Mouse (Mus musculus) midbrain, embryonic 12.5 days (tissue): ENCODE results near the gene Serpinf2. TPM values are rescaled to one million over a fixed set of nuclear protein-coding genes. Genes with fewer than 3 reads are reported as not detected.

Experiments
- ATAC-seq: fragments of 200-750 bp; cut with Nextera tagmentation; 2 replicates; pipeline ENCODE4 v1.8.0; 2017; ENCODE audit warnings: low read depth, moderate TSS enrichment, moderate library complexity; ENCODE audit not compliant: low FRiP score
- H3K27ac ChIP-seq: fragments of 300-500 bp; sonication (generic); replicated peaks from 2 replicates; pipeline ENCODE4 v1.5.1; 2016; ENCODE audit warnings: mild to moderate bottlenecking
- H3K27me3 ChIP-seq: fragments of 300-500 bp; sonication (generic); 2 replicates; pipeline ENCODE4 v1.6.1; 2016; ENCODE audit warnings: mild to moderate bottlenecking
- H3K36me3 ChIP-seq: fragments of 300-500 bp; sonication (generic); 2 replicates; pipeline ENCODE4 v1.6.1; 2016
- H3K4me1 ChIP-seq: fragments of 300-500 bp; sonication (generic); 2 replicates; pipeline ENCODE4 v1.6.1; 2016
- H3K4me2 ChIP-seq: fragments of 300-500 bp; sonication (generic); replicated peaks from 2 replicates; pipeline ENCODE4 v1.6.1; 2016; ENCODE audit warnings: mild to moderate bottlenecking, moderate library complexity
- H3K4me3 ChIP-seq: fragments of 300-500 bp; sonication (generic); 2 replicates; pipeline ENCODE4 v1.5.1; 2016; ENCODE audit warnings: mild to moderate bottlenecking
- H3K9ac ChIP-seq: fragments of 300-500 bp; sonication (generic); replicated peaks from 2 replicates; pipeline ENCODE4 v1.6.1; 2016; ENCODE audit warnings: mild to moderate bottlenecking, moderate library complexity
- H3K9me3 ChIP-seq: fragments of 300-500 bp; sonication (generic); 2 replicates; pipeline ENCODE4 v1.6.1; 2016; ENCODE audit warnings: mild to moderate bottlenecking
- WGBS: fragments of 180-500 bp; shearing (Covaris S2); methylation state at CpG from one replicate; pipeline ENCODE4 v1.1.7; 2016; 5-methylcytosine and 5-hydroxymethylcytosine counted together
- polyA plus RNA-seq: library from polyadenylated mRNA; unstranded; fragments of >200 nt; fragmentation: Nextera tagmentation; extraction: Ambion mirVana; gene quantifications from 2 replicates; pipeline ENCODE4 v1.2.1, GENCODE M21; 2016

The Serpinf2 gene
- polyA plus RNA-seq, 1 experiment from 2014 or later = not detected

DNA sequence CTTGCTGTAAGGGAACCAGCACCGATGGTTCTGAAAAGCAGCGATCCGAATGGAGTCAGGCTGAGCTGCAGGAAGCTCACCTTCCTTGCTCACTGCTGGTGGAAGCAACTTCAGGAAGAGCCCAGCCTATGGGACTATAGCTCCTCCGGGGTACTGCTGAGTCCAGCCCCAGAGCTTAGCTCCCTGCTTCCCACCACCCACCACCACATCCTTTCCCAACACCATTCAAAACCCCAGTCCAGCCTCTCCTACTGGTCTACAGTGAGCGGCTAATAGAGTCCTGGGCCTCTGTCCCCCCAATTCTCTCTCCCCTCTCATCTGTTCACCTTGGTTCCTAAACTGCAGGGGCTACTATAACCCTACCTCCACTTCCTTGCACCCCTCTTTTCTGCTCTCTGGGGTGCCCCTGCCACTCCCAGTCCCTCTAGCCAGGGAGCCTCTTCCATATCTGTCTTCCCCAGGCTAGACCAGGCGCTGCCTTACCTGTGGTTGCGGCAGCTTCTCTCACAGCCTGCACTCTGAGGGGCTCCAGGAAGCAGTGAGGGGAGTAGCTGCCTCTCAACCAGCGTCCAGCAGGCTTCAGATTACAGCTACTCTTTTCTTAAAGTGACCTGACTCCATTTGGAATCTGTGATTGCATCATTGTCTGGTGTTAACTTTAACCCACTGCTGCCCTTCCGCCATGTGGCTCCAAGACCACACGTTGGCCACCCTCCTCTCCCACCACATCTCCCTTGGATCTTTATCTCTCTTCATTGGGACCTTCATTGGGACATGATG is 17.2 kb downstream of the Serpinf2 start, which contains the start of gene Serpinf1:
TSS of gene Serpinf1 (minus strand) at position 689 of the 780 bp plus-strand sequence.
- no peak within 1 kb of the TSS for H3K27ac ChIP-seq
- 55% methylated on average over 10 of the region's 10 CpGs for WGBS
- H3K9me3 ChIP-seq = no peaks in the 10 kb centered on the region
- H3K4me1 ChIP-seq = peaks cover 11% of the 10 kb centered on the region
- no peaks in the 10 kb centered on the region for H3K36me3 ChIP-seq
- H3K27me3 ChIP-seq = no peaks in the 10 kb centered on the region
- 0 out of 2 replicates have a peak within 1 kb of the TSS, but pooled peaks have one; percentile 1 for H3K4me2 ChIP-seq
- H3K9ac ChIP-seq = no peak within 1 kb of the TSS
- H3K4me3 ChIP-seq = no peak within 1 kb of the TSS
- no peak for ATAC-seq

DNA sequence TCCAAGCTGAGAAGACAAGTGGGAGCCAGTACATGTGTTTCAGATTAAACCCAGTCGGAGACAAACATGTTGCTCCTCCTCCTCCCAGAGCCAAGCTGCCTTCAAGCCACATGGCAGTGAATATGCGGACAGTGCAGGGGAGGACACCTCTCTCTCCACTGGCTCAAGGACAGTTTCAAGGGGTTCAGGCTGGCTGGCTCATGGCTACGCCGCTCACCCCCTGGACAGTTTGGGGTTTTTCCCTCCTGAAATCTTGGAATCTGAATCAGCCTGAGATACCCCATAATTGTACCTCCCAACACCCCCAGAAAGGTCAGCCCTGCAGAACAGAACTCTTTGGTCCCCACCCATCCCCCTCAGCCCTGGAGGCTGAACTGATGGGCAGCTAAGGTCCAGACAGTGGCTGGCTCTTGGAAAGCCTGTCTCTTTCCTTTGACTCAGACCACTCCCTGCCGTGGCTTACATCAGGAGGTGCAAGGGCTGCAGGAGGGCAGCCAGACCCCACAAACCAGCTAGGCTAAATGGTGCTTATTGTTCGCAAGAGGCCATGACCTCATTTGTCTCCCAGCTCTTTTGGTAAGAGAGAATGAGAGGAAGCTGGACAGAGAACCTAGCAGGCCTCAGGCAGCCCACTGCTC is 17.9 kb downstream of the Serpinf2 start:
- ATAC-seq = no peak
- Histone ChIP-seq H3K4me3 (no peak overlapping the region), H3K9ac (no peak overlapping the region), H3K9me3 (no peaks in the 10 kb centered on the region), H3K36me3 (no peaks in the 10 kb centered on the region), H3K4me2 (0 out of 2 replicates have a peak overlapping the region, but pooled peaks have one; percentile 1), H3K27me3 (no peaks in the 10 kb centered on the region), H3K4me1 (peaks cover 11% of the 10 kb centered on the region), H3K27ac (no peak overlapping the region)
- 47% methylated on average over 6 of the region's 6 CpGs for WGBS

DNA sequence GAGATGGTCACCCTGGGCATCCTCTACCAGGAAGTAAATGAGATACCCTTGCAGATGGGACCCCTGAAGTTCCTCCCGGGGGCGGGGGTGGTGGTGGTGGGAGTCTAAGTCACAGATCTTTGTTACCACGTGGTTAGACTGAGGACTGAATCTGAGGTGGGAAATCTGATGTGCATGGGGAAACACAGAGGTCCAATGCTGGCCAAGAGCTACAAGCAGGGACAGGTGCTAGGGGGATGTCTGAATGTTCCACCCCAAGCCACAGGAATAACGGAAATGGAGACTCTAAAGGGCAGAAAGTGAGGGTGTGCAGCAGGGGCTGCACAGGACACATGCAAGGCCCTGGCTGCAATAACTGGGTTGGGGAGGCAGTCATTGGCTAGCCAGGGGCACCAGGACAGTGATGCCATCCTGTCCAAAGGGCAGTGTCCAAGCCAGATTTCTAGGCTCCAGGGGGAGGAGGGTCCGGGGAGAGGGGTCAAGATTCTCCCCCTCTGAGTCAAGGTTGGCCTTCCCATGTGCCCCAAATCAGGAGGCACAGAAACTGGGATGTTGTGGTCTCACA is 18.5 kb downstream of the Serpinf2 start:
- H3K9me3 ChIP-seq = no peaks in the 10 kb centered on the region
- H3K27me3 ChIP-seq = no peaks in the 10 kb centered on the region
- no peaks in the 10 kb centered on the region for H3K36me3 ChIP-seq
- 69% methylated on average over 5 of the region's 5 CpGs for WGBS
- peaks cover 11% of the 10 kb centered on the region for H3K4me1 ChIP-seq
- no peak for ATAC-seq
- H3K9ac ChIP-seq = no peak overlapping the region
- no peak overlapping the region for H3K27ac ChIP-seq
- H3K4me2 ChIP-seq = no peak overlapping the region
- no peak overlapping the region for H3K4me3 ChIP-seq

DNA sequence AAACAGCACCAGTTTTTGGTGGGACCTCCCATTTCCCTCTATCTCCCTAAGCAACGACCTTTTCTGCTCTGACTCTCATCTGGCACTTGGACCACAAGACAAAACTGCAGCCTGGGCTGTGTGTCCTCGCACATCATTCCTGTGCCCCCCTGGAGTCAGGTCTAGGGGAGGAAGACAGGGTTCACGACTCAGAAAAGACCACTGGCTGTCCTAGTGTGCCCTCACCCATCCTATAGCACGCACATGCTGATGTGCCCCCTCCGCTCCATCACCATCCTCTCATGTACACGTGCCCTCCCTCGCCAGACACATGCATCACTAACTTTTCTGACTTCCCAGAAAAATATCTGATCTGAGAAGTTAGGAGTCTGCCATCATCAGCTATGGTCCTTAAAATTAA is 19.4 kb downstream of the Serpinf2 start:
- WGBS = 87% methylated on average over 7 of the region's 7 CpGs
- Histone ChIP-seq H3K4me1 (peaks cover 11% of the 10 kb centered on the region), H3K4me2 (no peak overlapping the region), H3K9ac (no peak overlapping the region), H3K36me3 (no peaks in the 10 kb centered on the region), H3K9me3 (no peaks in the 10 kb centered on the region), H3K27ac (no peak overlapping the region), H3K27me3 (no peaks in the 10 kb centered on the region), H3K4me3 (no peak overlapping the region)
- no peak for ATAC-seq

DNA sequence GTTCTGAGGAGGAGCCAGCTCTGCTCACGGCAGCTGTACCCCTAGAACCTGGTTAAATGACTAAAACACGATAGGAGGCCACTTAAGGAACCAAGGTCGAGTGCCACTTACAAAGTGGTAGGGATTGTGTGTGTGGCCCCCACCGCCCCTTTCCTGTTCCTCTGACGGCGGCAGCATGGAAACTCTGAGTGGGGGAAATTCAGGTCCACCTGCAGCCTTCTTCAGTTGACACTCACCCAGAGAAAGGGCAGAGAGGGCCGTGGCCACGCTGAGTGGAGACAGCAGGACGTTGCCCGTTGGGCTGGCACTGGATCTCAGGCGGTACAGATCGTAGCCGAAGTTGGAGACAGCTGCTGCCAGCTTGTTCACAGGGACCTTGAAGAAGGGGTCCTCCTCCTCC is 23.4 kb downstream of the Serpinf2 start:
- H3K4me3 ChIP-seq = no peak overlapping the region
- H3K9ac ChIP-seq = no peak overlapping the region
- no peaks in the 10 kb centered on the region for H3K27me3 ChIP-seq
- H3K9me3 ChIP-seq = no peaks in the 10 kb centered on the region
- no peaks in the 10 kb centered on the region for H3K36me3 ChIP-seq
- WGBS = 88% methylated on average over 13 of the region's 13 CpGs
- no peaks in the 10 kb centered on the region for H3K4me1 ChIP-seq
- ATAC-seq = no peak
- no peak overlapping the region for H3K27ac ChIP-seq
- H3K4me2 ChIP-seq = no peak overlapping the region

DNA sequence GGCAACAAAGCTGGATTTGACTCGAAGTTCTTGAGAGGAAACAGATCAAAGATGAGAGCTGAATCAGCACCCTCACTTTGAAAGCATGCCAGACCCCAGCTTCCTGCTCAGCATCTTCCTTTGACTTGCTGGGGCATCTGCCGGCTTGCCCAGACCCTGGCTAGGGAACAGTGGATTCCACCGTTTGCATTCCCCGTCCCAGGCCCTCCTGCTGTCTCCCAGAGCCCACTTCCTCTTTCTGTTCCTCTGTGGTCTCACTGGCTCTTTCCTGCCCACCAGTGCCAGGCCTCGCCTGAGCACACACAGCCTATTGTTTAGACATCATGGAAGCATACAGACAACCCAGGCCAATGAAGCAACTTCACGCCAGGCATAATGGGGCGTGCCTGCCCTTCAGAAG is 24.3 kb downstream of the Serpinf2 start:
- Histone ChIP-seq H3K4me1 (no peaks in the 10 kb centered on the region), H3K36me3 (no peaks in the 10 kb centered on the region), H3K4me2 (no peak overlapping the region), H3K27me3 (no peaks in the 10 kb centered on the region), H3K9me3 (no peaks in the 10 kb centered on the region), H3K27ac (no peak overlapping the region), H3K4me3 (no peak overlapping the region), H3K9ac (no peak overlapping the region)
- no peak for ATAC-seq
- WGBS = 61% methylated on average over 7 of the region's 7 CpGs

DNA sequence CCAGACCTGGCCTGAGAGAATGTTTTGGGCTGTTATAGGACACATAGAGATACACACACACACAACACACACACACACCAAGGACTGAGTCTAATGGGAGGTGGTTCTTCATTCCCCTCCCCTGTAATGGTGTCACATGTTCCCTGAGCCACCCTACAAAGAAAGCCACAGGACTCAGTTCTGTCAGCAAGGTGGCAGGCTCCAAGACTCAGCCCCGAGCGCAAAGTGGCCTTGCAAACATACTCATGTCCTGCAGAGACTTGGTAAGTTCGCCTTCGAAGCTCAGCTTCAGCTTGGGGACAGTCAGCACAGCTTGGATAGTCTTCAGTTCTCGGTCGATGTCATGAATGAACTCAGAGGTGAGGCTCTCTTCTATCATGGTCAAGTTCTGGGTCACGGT is 28.8 kb downstream of the Serpinf2 start:
- no peaks in the 10 kb centered on the region for H3K9me3 ChIP-seq
- H3K4me1 ChIP-seq = no peaks in the 10 kb centered on the region
- no peak for ATAC-seq
- H3K27me3 ChIP-seq = no peaks in the 10 kb centered on the region
- WGBS = 90% methylated on average over 7 of the region's 7 CpGs
- no peak overlapping the region for H3K4me2 ChIP-seq
- no peak overlapping the region for H3K27ac ChIP-seq
- no peak overlapping the region for H3K9ac ChIP-seq
- H3K4me3 ChIP-seq = no peak overlapping the region
- H3K36me3 ChIP-seq = no peaks in the 10 kb centered on the region

DNA sequence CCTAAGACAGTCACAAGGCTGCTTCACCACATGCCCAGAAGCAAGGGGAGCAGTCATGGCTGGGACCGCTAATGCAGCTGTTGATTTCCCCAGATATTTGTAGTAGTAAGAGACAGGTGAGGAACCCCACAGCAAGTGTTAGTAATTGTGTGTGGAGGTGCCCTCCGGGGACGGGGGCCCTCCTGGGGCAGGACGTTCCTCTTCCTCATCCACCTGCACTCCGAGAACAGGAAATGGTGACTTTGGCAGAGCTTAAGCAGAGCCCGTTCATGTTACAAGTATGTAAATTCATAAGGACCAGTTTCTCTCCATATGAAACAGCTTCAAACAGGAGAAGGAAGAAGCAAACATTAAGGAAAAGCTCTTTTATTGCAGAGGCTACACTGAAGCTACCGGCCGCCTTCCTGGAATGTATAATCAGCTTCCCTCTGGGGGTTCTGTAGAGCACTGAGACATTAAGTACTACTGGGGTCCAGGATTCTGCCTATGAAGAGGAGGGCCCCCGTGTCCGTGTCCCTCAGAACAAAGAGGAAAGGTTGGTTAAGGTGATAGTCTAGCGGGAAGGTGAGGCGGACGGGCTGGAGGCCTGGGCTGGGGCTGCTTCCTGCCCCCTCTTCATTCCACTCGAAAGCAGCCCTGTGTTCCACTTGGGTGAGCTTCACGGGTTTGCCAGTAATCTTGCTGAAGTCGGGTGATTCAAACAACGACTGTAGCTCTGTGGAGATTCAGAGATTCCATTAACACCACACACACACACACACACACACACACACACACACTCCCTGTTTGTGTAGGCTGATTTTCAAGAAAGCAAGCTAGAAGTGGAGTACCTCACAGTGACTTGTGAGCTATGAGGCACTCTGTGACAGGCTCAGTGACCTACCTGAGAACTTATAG is 29.5 kb downstream of the Serpinf2 start:
- H3K4me2 ChIP-seq = no peak overlapping the region
- no peaks in the 10 kb centered on the region for H3K4me1 ChIP-seq
- no peak overlapping the region for H3K9ac ChIP-seq
- ATAC-seq = no peak
- H3K27ac ChIP-seq = no peak overlapping the region
- H3K4me3 ChIP-seq = no peak overlapping the region
- no peaks in the 10 kb centered on the region for H3K27me3 ChIP-seq
- no peaks in the 10 kb centered on the region for H3K9me3 ChIP-seq
- no peaks in the 10 kb centered on the region for H3K36me3 ChIP-seq
- WGBS = 80% methylated on average over 17 of the region's 17 CpGs

DNA sequence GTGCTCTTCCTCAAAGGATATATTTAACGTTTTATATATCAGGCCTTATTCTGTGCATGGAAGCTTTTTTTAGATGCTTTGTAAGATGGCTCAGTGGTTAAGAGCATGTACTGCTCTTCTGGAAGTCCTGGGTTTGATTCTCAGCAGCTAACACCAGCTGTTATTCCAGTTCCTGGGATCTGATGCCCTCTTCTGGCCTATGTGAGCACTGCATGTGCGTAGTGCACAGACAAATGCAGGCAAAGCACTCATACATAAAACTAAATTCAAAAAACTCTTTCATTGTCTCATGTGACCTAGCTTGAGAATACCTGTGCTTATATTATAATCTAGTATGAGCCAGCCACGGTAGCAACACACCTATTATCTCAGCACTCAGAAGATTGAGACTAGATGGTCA is 32.5 kb downstream of the Serpinf2 start:
- WGBS = 33% methylated on average over 3 of the region's 3 CpGs
- Histone ChIP-seq H3K36me3 (no peaks in the 10 kb centered on the region), H3K27me3 (no peaks in the 10 kb centered on the region), H3K4me2 (no peak overlapping the region), H3K4me1 (no peaks in the 10 kb centered on the region), H3K27ac (no peak overlapping the region), H3K9ac (no peak overlapping the region), H3K4me3 (no peak overlapping the region), H3K9me3 (no peaks in the 10 kb centered on the region)
- ATAC-seq = no peak

DNA sequence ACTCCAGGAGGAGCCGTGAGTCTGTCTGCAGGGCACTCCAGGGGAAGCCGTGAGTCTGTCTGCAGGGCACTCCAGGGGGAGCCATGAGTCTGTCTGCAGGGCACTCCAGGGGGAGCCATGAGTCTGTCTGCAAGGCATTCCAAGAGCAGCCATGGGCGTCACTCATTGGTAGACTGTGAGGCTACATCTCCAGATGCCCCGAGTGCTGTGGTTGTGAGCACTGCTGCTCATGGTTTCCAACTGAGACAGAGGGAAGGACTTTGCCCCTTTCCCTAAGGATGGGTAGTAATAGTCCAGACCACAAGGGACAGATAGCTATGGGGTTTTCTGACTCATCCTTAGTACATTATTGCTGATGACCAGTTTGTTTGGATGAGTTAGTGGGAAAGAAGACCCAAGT is 33.3 kb downstream of the Serpinf2 start:
- WGBS = 62% methylated on average over 4 of the region's 4 CpGs

DNA sequence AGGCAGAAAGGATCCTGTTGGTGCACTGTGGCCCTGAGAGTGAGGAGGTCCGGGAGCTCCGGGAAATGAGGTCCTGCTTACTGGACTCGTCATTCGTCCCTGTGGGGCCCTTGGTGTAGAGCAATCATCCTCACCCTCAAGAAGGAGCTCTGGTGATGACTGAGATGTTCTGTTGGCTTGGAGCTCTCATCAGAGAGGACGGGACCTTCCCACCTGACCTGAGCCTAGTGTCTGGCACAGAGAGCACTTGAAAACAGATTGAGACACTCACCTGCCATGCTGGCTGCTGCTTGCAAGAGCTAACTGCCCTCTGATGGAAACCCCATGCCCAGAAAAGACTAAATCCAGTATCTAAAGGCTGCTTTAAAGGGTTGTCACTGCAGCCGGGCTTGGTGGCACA is 34.6 kb downstream of the Serpinf2 start:
- Histone ChIP-seq H3K4me2 (no peak overlapping the region), H3K4me1 (no peaks in the 10 kb centered on the region), H3K27me3 (no peaks in the 10 kb centered on the region), H3K9ac (no peak overlapping the region), H3K36me3 (no peaks in the 10 kb centered on the region), H3K27ac (no peak overlapping the region), H3K4me3 (no peak overlapping the region), H3K9me3 (no peaks in the 10 kb centered on the region)
- no peak for ATAC-seq
- 87% methylated on average over 6 of the region's 6 CpGs for WGBS

More for the DNA sequence above, 33.3 kb downstream of the Serpinf2 start:
- H3K27ac ChIP-seq = no peak overlapping the region
- no peak for ATAC-seq
- no peaks in the 10 kb centered on the region for H3K27me3 ChIP-seq
- H3K4me1 ChIP-seq = no peaks in the 10 kb centered on the region
- no peak overlapping the region for H3K4me3 ChIP-seq
- H3K9ac ChIP-seq = no peak overlapping the region
- no peaks in the 10 kb centered on the region for H3K36me3 ChIP-seq
- no peak overlapping the region for H3K4me2 ChIP-seq
- H3K9me3 ChIP-seq = no peaks in the 10 kb centered on the region
